9 mouse cellular contexts compared by ENCODE assay signal in the genomic region with DNA sequence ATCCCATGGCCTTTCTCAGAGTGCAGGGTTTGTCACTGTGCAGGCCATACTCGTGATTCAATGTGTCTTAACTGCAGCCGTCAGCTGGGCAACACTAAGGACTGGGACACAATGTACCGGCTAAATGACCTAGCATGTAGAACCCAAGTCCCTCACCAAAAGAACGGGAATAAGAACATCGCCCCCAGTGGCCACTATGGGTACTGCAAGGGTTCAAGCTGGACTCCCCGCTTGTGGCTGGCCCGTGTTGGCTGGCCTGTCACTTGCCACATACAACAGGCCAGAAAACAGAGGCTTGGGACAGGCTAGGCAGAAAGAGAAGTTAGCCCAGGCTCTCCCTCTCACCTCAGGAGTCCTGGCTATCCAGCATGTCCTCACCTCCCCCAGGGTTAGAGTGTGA.
DNase-seq lines count a peak whose midpoint lies in the region; ATAC-seq and TF ChIP-seq lines count a peak whose summit lies in the region.
"Had no signal": no experiment of that assay in that cellular context is flagged by ENCODE, and none has a peak within 500 bp of the region (broad histone marks: within the 10 kb centered on the region; RNA-seq: fewer than 3 reads in every experiment).

No protein-coding gene starts in this region.

- no peak overlapping the region for H3K9ac ChIP-seq in intestine, postnatal 0 days (ENCODE audit: low read depth, low read length)
- H3K9ac ChIP-seq in intestine, embryonic 16.5 days (ENCODE audit: low read depth, low read length), result no peak overlapping the region
- no peak overlapping the region for H3K9ac ChIP-seq in liver, embryonic 13.5 days
- H3K9ac ChIP-seq in stomach, postnatal 0 days (ENCODE audit: low read length), result no peak overlapping the region
- H3K9ac ChIP-seq: embryonic facial prominence, embryonic 12.5 days had no signal

- DNase-seq in CD8-positive naive resting alpha-beta T cell, adult 2 months (ENCODE audit: low read depth in 2 of 2, low spot score in 2 of 2), result peak; percentile 4 to 18
- peak; percentile 38 to 78 for DNase-seq in adrenal gland, adult (ENCODE audit: inconsistent age in 2 of 2, low spot score in 1 of 2)
- DNase-seq in cerebellum, postnatal 4 days (ENCODE audit: low spot score in 2 of 2), result peak; percentile 62 to 74
- DNase-seq in liver, embryonic 13.5 days, result peak; percentile 9
- peak; percentile 51 for DNase-seq in stomach, postnatal 0 days (ENCODE audit: low spot score)

- H3K27ac ChIP-seq in intestine, postnatal 0 days (ENCODE audit: low read depth, low read length), result no peak overlapping the region
- no peak overlapping the region for H3K27ac ChIP-seq in intestine, embryonic 16.5 days (ENCODE audit: low read length)
- no peak overlapping the region for H3K27ac ChIP-seq in liver, embryonic 13.5 days
- H3K27ac ChIP-seq in stomach, postnatal 0 days (replicated peaks), result no peak overlapping the region
- H3K27ac ChIP-seq: embryonic facial prominence, embryonic 12.5 days had no signal

- no peaks in the 10 kb centered on the region for H3K36me3 ChIP-seq in intestine, postnatal 0 days (ENCODE audit: control insufficient read depth, insufficient read depth)
- H3K36me3 ChIP-seq in intestine, embryonic 16.5 days (ENCODE audit: control insufficient read depth, insufficient read depth, low read length), result no peaks in the 10 kb centered on the region
- H3K36me3 ChIP-seq in liver, embryonic 13.5 days, result no peaks in the 10 kb centered on the region
- H3K36me3 ChIP-seq in stomach, postnatal 0 days (ENCODE audit: control insufficient read depth, insufficient read depth, low read length), result no peaks in the 10 kb centered on the region
- H3K36me3 ChIP-seq: embryonic facial prominence, embryonic 12.5 days had no signal

- no peak overlapping the region for H3K4me3 ChIP-seq in intestine, postnatal 0 days (ENCODE audit: low read depth, low read length)
- no peak overlapping the region for H3K4me3 ChIP-seq in intestine, embryonic 16.5 days (ENCODE audit: low read length)
- no peak overlapping the region for H3K4me3 ChIP-seq in liver, embryonic 13.5 days (replicated peaks)
- no peak overlapping the region for H3K4me3 ChIP-seq in stomach, postnatal 0 days (ENCODE audit: low read depth, low read length)
- H3K4me3 ChIP-seq: embryonic facial prominence, embryonic 12.5 days had no signal

- ATAC-seq in intestine, postnatal 0 days, result no peak
- ATAC-seq in intestine, embryonic 16.5 days, result no peak
- ATAC-seq in liver, embryonic 13.5 days (ENCODE audit: low read depth), result no peak
- ATAC-seq in stomach, postnatal 0 days (ENCODE audit: low FRiP score, low TSS enrichment), result no peak
- ATAC-seq in granulocyte monocyte progenitor cell, adult 5-6 weeks (replicated peaks; ENCODE audit: poor library complexity, severe bottlenecking), result no peak

- no peaks in the 10 kb centered on the region for H3K9me3 ChIP-seq in intestine, postnatal 0 days (ENCODE audit: control insufficient read depth)
- H3K9me3 ChIP-seq in intestine, embryonic 16.5 days (ENCODE audit: control insufficient read depth, low read length), result no peaks in the 10 kb centered on the region
- no peaks in the 10 kb centered on the region for H3K9me3 ChIP-seq in liver, embryonic 13.5 days (replicated peaks)
- no peaks in the 10 kb centered on the region for H3K9me3 ChIP-seq in stomach, postnatal 0 days (ENCODE audit: control insufficient read depth, low read length)
- H3K9me3 ChIP-seq: embryonic facial prominence, embryonic 12.5 days had no signal

- H3K4me2 ChIP-seq in intestine, postnatal 0 days (replicated peaks; ENCODE audit: low read depth), result no peak overlapping the region
- H3K4me2 ChIP-seq in intestine, embryonic 16.5 days (ENCODE audit: low read depth, low read length), result no peak overlapping the region
- no peak overlapping the region for H3K4me2 ChIP-seq in liver, embryonic 13.5 days
- no peak overlapping the region for H3K4me2 ChIP-seq in stomach, postnatal 0 days (replicated peaks; ENCODE audit: low read depth)
- H3K4me2 ChIP-seq: embryonic facial prominence, embryonic 12.5 days had no signal

- no peaks in the 10 kb centered on the region for H3K4me1 ChIP-seq in intestine, postnatal 0 days (replicated peaks; ENCODE audit: control insufficient read depth, insufficient read depth, low read length)
- 0 out of 2 replicates have a peak, but pooled peaks cover 2% of the 10 kb centered on the region for H3K4me1 ChIP-seq in intestine, embryonic 16.5 days (ENCODE audit: control insufficient read depth, insufficient read depth, low read length)
- no peaks in the 10 kb centered on the region for H3K4me1 ChIP-seq in liver, embryonic 13.5 days (replicated peaks)
- H3K4me1 ChIP-seq in stomach, postnatal 0 days (replicated peaks; ENCODE audit: control insufficient read depth, insufficient read depth), result no peaks in the 10 kb centered on the region

- WGBS in intestine, postnatal 0 days, result 38% methylated on average over 7 of the region's 7 CpGs
- WGBS in intestine, embryonic 16.5 days, result 40% methylated on average over 7 of the region's 7 CpGs
- WGBS in liver, embryonic 13.5 days (ENCODE audit: insufficient replicate concordance), result 23% methylated on average over 7 of the region's 7 CpGs
- 33% methylated on average over 7 of the region's 7 CpGs for WGBS in stomach, postnatal 0 days

- H3K27me3 ChIP-seq in intestine, postnatal 0 days (replicated peaks; ENCODE audit: control insufficient read depth, insufficient read depth, low read length), result peaks cover 12% of the 10 kb centered on the region; the same call in 1 of the 2 replicates
- peaks cover 10% of the 10 kb centered on the region; the same call in 1 of the 2 replicates for H3K27me3 ChIP-seq in intestine, embryonic 16.5 days (replicated peaks; ENCODE audit: control insufficient read depth, insufficient read depth, low read length)
- peaks cover 18% of the 10 kb centered on the region for H3K27me3 ChIP-seq in liver, embryonic 13.5 days
- no peaks in the 10 kb centered on the region for H3K27me3 ChIP-seq in stomach, postnatal 0 days (ENCODE audit: control insufficient read depth, insufficient read depth, low read length)

- peak; percentile 85 for TF ChIP-seq CTCF in intestine, postnatal 0 days (IDR thresholded peaks at IDR 0.05; ENCODE audit: low read depth)
- peak; percentile 80 for TF ChIP-seq CTCF in stomach, postnatal 0 days (IDR thresholded peaks at IDR 0.05; ENCODE audit: low read depth)

- no peak for TF ChIP-seq EP300 in stomach, postnatal 0 days (optimal IDR thresholded peaks at IDR 0.05)

Comparison
In these comparisons a context has a peak if more than half of its experiments do, and no peak if none do; other contexts are left out.
1. DNase-seq: peak in every context shown above with its lines; median percentile 68 in cerebellum, postnatal 4 days; 58 in adrenal gland, adult; 51 in stomach, postnatal 0 days; 11 in CD8-positive naive resting alpha-beta T cell, adult 2 months; 9 in liver, embryonic 13.5 days.